Mouse (Mus musculus): ENCODE results near the gene Ptprm. TPM values are rescaled to one million over a fixed set of nuclear protein-coding genes. Genes with fewer than 3 reads are reported as not detected.
A peak's percentile ranks its signal among the peaks of the same experiment; 100 is the strongest.

The Ptprm gene
- polyA plus RNA-seq, 1 experiment from 2014 or later: 12.9 TPM

- H3K27me3 ChIP-seq: no peaks in the 10 kb centered on the region
- no peak overlapping the region for H3K27ac ChIP-seq (replicated peaks)
- H3K9me3 ChIP-seq: no peaks in the 10 kb centered on the region
- no peak overlapping the region for H3K9ac ChIP-seq
- no peak for ATAC-seq (ENCODE audit: low read depth)
- H3K4me2 ChIP-seq: no peak overlapping the region
- H3K36me3 ChIP-seq: no peaks in the 10 kb centered on the region
- H3K4me3 ChIP-seq: no peak overlapping the region
- peaks cover 40% of the 10 kb centered on the region for H3K4me1 ChIP-seq (replicated peaks)
- WGBS: 78% methylated on average over 2 of the region's 2 CpGs
Measured at GRCm38 (mm10) chr17:66764435-66764834, 589.8 kb downstream of the Ptprm start.

- 83% methylated on average over 10 of the region's 10 CpGs for WGBS
- Histone ChIP-seq H3K9ac (no peak overlapping the region), H3K27me3 (no peaks in the 10 kb centered on the region), H3K9me3 (no peaks in the 10 kb centered on the region), H3K36me3 (no peaks in the 10 kb centered on the region), H3K4me1 (replicated peaks) (peaks cover 26% of the 10 kb centered on the region), H3K4me3 (no peak overlapping the region), H3K27ac (replicated peaks) (no peak overlapping the region), H3K4me2 (no peak overlapping the region)
- ATAC-seq (ENCODE audit: low read depth): peak; percentile 38; the same call in 1 of the 2 replicates
Measured at GRCm38 (mm10) chr17:66762716-66763115, 591.5 kb downstream of the Ptprm start.

GRCm38 (mm10) chr17:66761326-66762296 is 592.6 kb downstream of the Ptprm start:
- WGBS: 19% methylated on average over 26 of the region's 26 CpGs
- H3K27ac ChIP-seq (replicated peaks): peak overlapping the region; percentile 66
- H3K4me3 ChIP-seq: no peak overlapping the region
- peak overlapping the region; percentile 52; the same call in 1 of the 2 replicates for H3K9ac ChIP-seq
- H3K4me1 ChIP-seq (replicated peaks): peaks cover 37% of the 10 kb centered on the region
- peak overlapping the region; percentile 43 for H3K4me2 ChIP-seq
- H3K9me3 ChIP-seq: no peaks in the 10 kb centered on the region
- H3K27me3 ChIP-seq: no peaks in the 10 kb centered on the region
- no peaks in the 10 kb centered on the region for H3K36me3 ChIP-seq
- ATAC-seq (ENCODE audit: low read depth): peak; percentile 41

- ATAC-seq (ENCODE audit: low read depth): peak; percentile 60
- Histone ChIP-seq H3K4me2 (peak overlapping the region; percentile 40), H3K27ac (replicated peaks) (0 out of 2 replicates have a peak overlapping the region, but pooled peaks have one; percentile 42), H3K36me3 (no peaks in the 10 kb centered on the region), H3K27me3 (no peaks in the 10 kb centered on the region), H3K4me1 (replicated peaks) (peaks cover 48% of the 10 kb centered on the region), H3K9me3 (no peaks in the 10 kb centered on the region), H3K4me3 (no peak overlapping the region), H3K9ac (no peak overlapping the region)
- 26% methylated on average over 10 of the region's 10 CpGs for WGBS
Measured at GRCm38 (mm10) chr17:66757025-66757511, 597.2 kb downstream of the Ptprm start.

GRCm38 (mm10) chr17:66756500-66756899 is 597.8 kb downstream of the Ptprm start:
- Histone ChIP-seq H3K27me3 (no peaks in the 10 kb centered on the region), H3K4me3 (no peak overlapping the region), H3K27ac (replicated peaks) (no peak overlapping the region), H3K9me3 (no peaks in the 10 kb centered on the region), H3K36me3 (no peaks in the 10 kb centered on the region), H3K4me2 (no peak overlapping the region), H3K9ac (no peak overlapping the region), H3K4me1 (replicated peaks) (peaks cover 42% of the 10 kb centered on the region)
- WGBS: 77% methylated on average over 9 of the region's 9 CpGs
- ATAC-seq (ENCODE audit: low read depth): no peak

GRCm38 (mm10) chr17:66755191-66755654 is 599.0 kb downstream of the Ptprm start:
- Histone ChIP-seq H3K36me3 (no peaks in the 10 kb centered on the region), H3K4me3 (no peak overlapping the region), H3K27ac (replicated peaks) (no peak overlapping the region), H3K4me1 (replicated peaks) (peaks cover 34% of the 10 kb centered on the region), H3K27me3 (no peaks in the 10 kb centered on the region), H3K4me2 (no peak overlapping the region), H3K9me3 (no peaks in the 10 kb centered on the region), H3K9ac (no peak overlapping the region)
- peak; percentile 25; the same call in 1 of the 2 replicates for ATAC-seq (ENCODE audit: low read depth)
- 12% methylated on average over 3 of the region's 3 CpGs for WGBS

GRCm38 (mm10) chr17:66754208-66754865 is 599.9 kb downstream of the Ptprm start:
- Histone ChIP-seq H3K4me3 (no peak overlapping the region), H3K27ac (replicated peaks) (no peak overlapping the region), H3K36me3 (no peaks in the 10 kb centered on the region), H3K4me2 (no peak overlapping the region), H3K9me3 (no peaks in the 10 kb centered on the region), H3K9ac (no peak overlapping the region), H3K27me3 (no peaks in the 10 kb centered on the region; the same call in 1 of the 2 replicates), H3K4me1 (replicated peaks) (peaks cover 34% of the 10 kb centered on the region)
- 34% methylated on average over 9 of the region's 9 CpGs for WGBS
- ATAC-seq (ENCODE audit: low read depth): no peak

GRCm38 (mm10) chr17:66751746-66752145 is 602.5 kb downstream of the Ptprm start:
- H3K36me3 ChIP-seq: no peaks in the 10 kb centered on the region
- peaks cover 25% of the 10 kb centered on the region for H3K4me1 ChIP-seq (replicated peaks)
- H3K9me3 ChIP-seq: no peaks in the 10 kb centered on the region
- no peak overlapping the region for H3K27ac ChIP-seq (replicated peaks)
- no peak overlapping the region for H3K4me3 ChIP-seq
- 91% methylated on average over 8 of the region's 8 CpGs for WGBS
- no peak overlapping the region for H3K9ac ChIP-seq
- no peaks in the 10 kb centered on the region; the same call in 1 of the 2 replicates for H3K27me3 ChIP-seq
- no peak overlapping the region for H3K4me2 ChIP-seq
- no peak for ATAC-seq (ENCODE audit: low read depth)

GRCm38 (mm10) chr17:66750481-66751206 is 603.6 kb downstream of the Ptprm start:
- no peak for ATAC-seq (ENCODE audit: low read depth)
- no peak overlapping the region for H3K9ac ChIP-seq
- 84% methylated on average over 4 of the region's 4 CpGs for WGBS
- H3K36me3 ChIP-seq: no peaks in the 10 kb centered on the region
- no peak overlapping the region for H3K4me2 ChIP-seq
- H3K27ac ChIP-seq (replicated peaks): no peak overlapping the region
- no peaks in the 10 kb centered on the region for H3K9me3 ChIP-seq
- H3K4me1 ChIP-seq (replicated peaks): peaks cover 24% of the 10 kb centered on the region
- no peaks in the 10 kb centered on the region; the same call in 1 of the 2 replicates for H3K27me3 ChIP-seq
- no peak overlapping the region for H3K4me3 ChIP-seq

GRCm38 (mm10) chr17:66749976-66750375 is 604.3 kb downstream of the Ptprm start:
- no peak overlapping the region for H3K27ac ChIP-seq (replicated peaks)
- no peak overlapping the region for H3K4me2 ChIP-seq
- H3K4me3 ChIP-seq: no peak overlapping the region
- no peaks in the 10 kb centered on the region; the same call in 1 of the 2 replicates for H3K27me3 ChIP-seq
- no peak overlapping the region for H3K9ac ChIP-seq
- no peak for ATAC-seq (ENCODE audit: low read depth)
- WGBS: 79% methylated on average over 7 of the region's 7 CpGs
- no peaks in the 10 kb centered on the region for H3K36me3 ChIP-seq
- no peaks in the 10 kb centered on the region for H3K9me3 ChIP-seq
- H3K4me1 ChIP-seq (replicated peaks): peaks cover 21% of the 10 kb centered on the region

GRCm38 (mm10) chr17:66746506-66746905 is 607.8 kb downstream of the Ptprm start:
- no peak overlapping the region for H3K9ac ChIP-seq
- H3K9me3 ChIP-seq: no peaks in the 10 kb centered on the region
- WGBS: 76% methylated on average over 8 of the region's 8 CpGs
- H3K27ac ChIP-seq (replicated peaks): no peak overlapping the region
- no peak for ATAC-seq (ENCODE audit: low read depth)
- no peak overlapping the region for H3K4me2 ChIP-seq
- H3K36me3 ChIP-seq: no peaks in the 10 kb centered on the region
- H3K27me3 ChIP-seq: no peaks in the 10 kb centered on the region; the same call in 1 of the 2 replicates
- H3K4me3 ChIP-seq: no peak overlapping the region
- H3K4me1 ChIP-seq (replicated peaks): peaks cover 14% of the 10 kb centered on the region

Measured in neural tube, embryonic 13.5 days (tissue).